Mouse (Mus musculus) urinary bladder, postnatal 36 days (tissue): ENCODE measurements around the gene Kif28.
"Not testable (repeated sequence)": the region's sequence is repeated elsewhere in the genome, so short reads cannot be mapped to it uniquely, and the experiment has no call there.

Experiments
- DNase-seq, 2 experiments: peaks; one replicate each; pipeline ENCODE4 v3.0.0; 2022; ENCODE audit warnings: low spot score in 2 of 2, mixed read lengths in 1 of 2

Gene Kif28

DNA sequence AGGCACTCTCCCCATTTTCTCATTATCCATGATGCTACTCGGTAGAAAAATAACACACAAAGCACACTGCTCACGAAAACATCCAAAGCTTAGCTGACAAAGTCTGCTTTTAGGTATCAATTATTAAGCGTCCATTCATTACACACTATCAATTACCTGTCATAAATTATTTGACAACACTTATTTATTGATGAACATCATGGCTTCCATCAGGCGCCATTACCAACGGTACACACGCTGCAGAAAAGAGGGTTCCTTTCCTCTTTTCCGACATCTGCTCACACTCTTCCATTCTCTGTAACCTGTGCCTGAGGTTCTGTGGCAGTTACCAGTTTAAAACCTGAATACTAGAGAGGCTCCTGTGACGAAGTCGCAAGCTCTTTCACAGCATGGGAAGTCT lies at the start of gene Kif28:
Gene Kif28 (minus strand): TSS at position 101 of the 400 bp plus-strand sequence.
- no peak for DNase-seq

DNA sequence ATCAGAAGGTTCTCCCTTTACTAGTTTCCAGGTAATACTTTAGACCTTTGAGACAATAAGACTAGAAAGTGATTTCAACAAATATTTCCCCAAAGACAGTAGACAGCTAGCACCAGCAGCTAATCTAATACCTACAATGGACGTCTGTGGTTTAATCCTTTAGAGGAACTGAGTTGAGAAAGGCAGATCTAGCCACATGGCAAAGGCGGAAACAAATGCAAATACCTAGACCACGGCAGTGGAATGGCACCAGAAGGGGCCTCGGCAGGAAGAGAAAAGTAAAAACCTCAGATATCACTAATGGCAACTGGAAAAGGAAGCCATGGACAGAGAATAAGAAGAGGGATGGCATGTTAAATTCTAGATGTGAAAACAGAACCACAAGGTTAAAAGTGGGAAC lies 42.2 kb upstream of the Kif28 start:
- DNase-seq = no peak

DNA sequence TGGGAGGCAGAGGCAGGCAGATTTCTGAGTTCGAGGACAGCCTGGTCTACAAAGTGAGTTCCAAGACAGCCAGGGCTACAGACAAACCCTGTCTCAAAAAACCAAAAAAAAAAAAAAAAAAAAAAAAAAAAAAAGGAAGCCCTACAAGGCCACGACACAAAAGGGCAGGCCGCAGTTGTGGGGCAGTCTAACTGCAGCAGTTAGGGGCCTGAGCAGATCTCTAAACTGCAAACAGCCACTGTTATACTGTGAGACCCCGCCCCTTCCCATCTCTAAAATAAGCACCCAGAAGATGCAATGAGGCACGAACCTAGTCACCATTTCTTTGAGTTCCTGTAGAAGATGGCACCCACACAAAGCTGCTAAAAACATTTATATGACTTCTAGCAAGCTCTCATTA lies 40.4 kb upstream of the Kif28 start:
- no peak for DNase-seq

DNA sequence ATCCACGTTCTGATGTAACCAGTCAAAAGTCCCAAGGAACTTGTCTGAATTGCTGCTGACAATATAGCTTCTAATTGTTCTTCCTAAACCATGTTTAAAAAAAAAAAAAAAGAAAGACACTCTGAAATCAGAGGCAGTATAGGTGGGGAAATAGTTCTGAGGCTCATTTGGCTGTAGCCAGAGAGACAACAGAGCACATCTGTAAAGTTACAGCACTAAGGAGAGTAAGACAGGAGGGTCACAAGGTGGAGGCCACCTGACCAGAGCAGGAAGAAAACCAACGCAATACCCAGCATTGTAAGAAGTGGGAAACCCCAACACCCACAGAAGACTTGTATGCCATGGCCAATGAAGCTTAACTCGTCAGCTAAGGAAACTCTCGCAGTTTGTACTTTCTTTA lies 39.0 kb upstream of the Kif28 start:
- no peak for DNase-seq

DNA sequence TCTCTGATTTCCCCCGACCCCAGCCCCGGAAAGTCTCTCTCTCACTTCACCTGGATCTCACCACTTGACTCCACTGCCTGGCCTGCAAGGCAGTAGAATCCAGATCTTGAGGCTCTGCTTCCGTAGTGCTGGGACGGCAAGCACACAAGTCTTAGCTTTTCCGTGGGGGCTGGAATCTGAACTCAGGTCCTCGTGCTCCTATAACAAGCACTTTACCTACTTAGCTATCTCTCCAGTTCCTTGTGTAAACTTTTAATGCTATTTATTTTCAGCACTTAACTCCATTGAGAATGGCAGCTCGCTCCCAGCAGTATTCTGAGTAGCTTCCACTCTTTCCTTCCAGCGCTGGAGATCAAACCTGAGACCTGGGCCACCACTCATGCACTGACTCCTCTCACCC lies 31.8 kb upstream of the Kif28 start:
- DNase-seq = no peak

DNA sequence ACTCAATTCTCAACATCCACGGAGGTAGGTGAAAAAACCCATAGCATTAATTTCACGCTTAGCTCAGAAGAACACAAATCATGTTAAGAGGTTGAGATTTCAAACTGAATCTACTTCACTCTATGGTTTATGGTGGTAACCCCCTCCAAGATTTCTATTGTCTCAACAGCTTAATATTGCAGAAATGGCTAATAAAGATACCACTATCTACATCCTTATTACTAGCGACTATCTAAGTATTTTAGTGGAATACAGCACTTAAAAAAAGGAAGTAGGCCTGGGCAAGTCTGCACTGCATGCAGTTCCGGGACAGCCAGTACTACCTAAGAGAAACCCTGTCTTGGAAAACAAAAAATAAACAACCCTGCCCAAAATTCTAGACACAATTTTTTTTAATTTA lies 15.5 kb upstream of the Kif28 start:
- no peak for DNase-seq

DNA sequence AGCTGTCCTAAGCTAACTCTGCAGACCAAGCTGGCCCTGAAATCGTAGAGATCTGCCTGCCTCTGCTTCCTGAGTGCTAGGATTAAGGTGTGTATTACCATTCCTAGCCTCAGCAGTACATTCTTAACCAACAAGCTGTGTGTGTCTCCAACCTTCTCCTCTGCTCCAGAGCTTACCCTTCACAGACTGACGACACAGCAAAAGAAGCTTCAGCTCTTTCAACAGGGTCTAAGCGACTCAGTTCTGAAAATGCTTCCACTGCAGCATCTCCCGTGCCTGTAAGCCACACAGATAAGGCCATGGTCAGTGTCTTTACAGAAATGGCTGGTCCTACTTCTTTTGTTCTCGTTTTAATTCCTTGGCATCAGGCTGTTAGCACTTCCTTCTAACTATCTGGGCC lies 15.0 kb upstream of the Kif28 start:
- no peak for DNase-seq

DNA sequence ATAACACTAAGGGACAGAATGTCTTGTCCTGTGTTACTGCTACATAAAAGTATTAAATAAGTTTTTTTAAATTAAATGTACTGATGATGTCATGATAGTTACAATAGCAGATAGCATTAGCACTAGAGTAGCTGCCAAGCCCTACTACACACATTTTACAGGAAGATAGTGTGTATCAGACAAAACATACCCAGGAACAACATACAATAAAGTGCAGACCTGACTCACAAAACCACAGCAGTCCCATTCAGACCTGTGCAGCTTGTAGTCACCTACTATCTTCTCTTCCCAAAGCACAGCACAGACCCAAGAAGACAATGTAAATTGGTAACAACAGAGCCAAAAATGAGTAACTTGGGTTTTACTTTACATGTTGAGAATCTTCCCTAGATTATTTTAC lies 11.4 kb upstream of the Kif28 start:
- DNase-seq = no peak

DNA sequence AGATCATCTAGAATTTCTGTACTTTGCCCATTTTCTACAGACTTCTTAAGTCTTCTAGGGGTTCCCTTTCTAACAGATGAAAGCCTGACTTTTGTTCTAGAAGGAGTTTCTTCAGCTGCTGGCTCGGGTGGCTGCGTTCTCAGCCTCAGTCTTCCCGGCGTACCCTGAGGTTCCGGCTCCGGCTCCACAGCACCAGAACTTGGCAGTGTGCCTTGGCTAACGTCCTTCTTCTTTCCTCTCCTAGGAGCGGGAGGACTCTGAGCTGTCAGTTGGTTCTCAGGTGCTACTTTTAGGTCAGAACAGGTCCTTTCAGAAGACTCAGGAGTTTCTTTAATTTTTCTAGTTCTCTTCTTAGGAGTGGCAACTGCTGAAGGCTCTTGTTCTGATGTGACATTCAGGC lies 7.9 kb upstream of the Kif28 start:
- peak in 1 of 2 experiments; percentile 12 for DNase-seq

DNA sequence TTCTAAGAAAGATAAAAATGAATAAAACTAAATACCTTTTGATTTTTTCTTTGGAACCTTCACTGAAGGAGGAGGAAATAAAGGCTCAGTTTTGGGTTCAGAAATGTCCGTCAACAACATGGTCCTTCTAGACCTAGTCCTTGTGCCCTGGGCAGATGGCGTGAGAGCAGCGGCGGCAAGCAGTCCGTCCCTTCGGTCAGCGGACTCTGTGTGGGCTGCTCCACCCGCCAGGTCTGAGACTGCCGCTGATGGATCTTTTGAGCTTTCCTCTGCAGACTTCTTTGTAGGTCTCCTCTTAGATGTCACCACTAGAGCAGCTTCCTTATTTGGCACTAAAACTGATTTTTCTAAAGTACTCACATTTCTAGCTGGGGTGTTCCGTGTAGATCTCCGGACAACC lies 7.2 kb upstream of the Kif28 start:
- DNase-seq = no peak

DNA sequence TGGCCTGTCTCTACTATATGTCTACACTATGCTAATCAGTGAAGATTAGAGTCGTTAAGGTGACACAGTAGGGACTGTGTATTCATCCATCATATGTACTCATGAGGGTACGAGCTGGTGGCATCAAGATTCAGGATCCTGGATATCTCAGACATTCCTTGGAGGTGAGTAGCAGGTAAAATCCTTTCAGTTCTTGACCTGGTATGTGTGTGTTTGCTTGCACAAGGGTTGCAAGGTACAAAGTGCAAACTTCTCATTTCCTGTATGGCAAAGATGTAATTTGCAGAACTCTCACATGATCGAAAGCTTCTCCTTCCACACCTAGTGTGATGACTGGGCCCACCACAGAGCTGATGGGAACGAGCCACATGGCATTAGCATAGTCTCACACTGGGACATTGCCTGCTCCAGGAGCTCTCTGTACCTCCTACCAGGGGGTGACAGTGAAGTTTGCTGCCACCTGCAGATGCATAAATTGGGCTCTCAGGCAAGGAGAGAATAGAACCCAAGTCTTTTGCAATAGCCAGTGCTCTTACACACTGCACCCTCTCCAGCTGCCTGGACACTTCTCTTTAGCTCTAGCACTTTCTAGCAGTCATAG lies 1.4 kb downstream of the Kif28 start:
- no peak for DNase-seq

DNA sequence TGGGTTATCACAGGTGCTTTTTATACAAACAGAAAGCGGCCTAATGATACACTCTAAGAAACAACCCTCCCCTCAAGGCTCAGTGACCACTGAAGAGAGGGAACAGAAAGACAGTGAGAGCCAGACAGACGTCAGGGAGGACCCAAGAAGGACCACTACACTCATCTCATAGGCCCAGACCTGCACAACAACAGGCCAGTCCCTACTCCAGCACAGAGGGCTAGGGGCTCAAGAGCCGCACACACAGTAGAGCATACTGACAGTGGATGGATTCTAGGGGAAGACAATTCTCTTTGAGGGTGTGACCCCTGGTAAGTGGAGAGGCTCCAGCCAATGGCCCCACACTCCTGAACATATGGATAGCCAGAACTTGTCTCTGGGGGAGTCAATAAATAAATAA lies 8.6 kb downstream of the Kif28 start:
- DNase-seq = no peak

DNA sequence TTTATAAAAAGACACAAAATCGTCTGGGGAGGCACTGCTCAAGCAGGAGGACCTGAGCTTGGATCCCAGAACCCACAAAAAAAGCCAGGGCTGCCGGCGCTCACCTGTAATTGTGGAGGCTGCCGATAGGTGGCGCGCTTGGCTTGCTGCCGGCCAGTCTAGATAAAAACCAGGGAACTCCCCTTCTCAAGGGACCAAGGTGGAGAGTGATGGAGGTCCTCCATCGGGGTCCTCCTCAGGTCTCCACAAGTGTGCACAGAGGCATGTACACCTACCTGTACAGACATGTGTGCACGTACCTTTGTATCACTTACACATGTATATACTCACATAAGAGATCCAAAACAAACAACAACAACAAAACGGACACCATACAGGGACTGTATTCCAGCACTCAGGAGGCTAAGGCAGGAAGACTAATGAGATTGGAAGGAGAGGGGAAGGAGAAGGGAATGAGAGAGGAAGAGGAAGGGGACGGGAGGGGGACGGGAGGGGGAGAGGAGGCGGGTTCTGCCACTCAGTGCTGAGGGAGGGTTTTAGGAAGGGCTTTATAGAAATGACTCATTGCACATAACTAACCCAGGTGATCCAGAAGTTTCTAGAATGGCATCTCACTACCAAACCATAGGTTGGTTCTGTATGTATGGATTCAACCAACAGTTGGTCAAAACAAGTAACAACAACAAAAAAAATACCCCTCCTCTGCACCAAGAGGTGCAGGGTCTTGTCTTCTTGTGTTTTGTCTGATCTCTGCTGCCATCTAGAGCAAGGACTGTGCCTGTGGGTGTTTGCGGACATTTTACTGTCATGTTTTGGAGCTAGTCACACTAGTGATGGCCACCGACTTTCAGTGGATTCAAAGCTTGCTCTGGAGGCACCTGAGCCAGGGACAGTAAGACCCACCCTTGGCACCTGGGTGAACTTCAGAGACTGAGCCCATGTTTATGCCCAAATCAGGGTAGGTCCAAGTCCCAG lies 10.3 kb downstream of the Kif28 start:
- peak; percentile 58 to 60 for DNase-seq

DNA sequence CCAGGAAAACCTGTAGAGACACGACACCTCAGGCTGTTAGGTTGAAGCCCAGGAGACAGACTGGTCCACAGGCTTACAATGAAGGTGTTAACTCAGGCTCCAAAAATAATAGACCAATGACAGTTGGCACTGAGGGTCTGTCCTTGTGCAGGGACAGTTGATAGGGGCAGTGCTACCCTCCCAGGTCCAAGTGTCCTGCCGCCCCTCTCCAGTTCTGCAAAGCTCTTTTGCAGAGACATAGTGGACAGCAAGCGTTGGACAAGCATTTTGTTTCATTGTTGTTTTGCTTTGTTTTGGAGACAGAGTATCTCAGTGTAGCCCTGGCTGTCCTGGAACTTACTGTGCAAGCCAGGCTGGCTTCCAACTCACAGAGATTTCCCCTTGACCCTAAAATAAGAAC lies 13.7 kb downstream of the Kif28 start:
- DNase-seq = no peak

DNA sequence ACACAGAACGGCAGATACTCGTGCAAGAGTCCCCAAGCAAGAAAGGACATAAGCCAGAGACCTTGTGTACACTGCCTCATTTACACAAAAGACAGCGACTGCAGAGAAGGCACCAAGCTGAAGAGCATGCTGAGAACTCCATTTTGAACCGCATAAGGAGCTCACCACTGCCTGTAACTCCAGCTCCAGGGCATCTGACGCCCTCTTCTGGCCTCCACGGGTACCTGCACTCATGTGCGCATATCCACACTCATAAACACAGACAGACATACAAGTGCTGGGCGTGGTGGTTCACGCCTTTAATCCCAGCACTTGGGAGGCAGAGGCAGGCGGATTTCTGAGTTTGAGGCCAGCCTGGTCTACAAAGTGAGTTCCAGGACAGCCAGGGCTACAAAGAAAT lies 16.4 kb downstream of the Kif28 start:
- DNase-seq = no peak

DNA sequence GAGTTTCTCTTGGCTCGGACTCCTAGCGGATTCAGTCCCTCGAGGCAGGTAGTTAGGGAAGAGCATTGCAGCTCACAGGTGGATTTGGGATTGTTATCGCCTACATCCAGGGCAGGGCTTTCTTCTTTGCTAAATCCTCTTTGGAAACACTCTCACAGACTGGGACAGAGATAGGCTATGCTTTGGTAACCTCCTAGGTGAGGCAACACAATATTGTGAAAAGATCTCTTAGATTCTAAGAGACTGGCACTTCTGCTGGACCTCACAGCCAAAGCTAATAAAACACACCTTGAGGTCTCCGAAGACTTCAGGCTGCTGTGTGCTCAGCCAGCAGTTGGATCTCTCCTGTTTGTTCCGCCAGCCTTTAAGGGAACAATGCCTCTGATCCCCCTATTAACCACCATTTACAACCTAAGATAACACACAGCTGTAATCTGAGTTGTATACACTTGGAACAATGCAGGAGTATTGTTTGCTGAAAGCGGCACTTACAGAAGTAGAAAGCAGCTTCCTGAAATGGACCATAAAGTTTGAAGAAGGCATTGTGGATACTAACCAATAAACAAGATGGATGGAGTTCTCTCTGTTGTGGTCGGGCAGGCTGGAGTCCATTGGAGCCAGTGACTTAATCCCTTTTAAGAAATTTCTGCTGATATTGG lies 22.1 kb downstream of the Kif28 start:
- DNase-seq = no peak

DNA sequence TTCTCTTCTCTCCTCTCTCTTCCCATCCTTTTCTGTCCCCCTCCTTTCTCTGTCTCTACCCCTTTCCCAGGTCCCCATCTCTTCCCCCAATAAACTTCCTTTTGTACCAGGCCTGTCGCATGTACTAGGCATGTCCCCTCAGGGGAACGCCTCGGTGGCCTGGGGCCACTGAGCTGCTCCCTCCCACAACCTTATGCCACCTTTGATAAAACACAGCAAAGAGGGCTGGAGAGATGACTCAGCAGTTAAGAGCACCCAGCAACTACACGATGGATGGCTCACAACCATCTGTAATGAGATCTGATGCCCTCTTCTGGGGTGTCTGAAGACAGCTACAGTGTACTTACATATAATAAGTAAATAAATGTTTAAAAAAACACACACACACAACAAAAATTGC lies 29.3 kb downstream of the Kif28 start:
- no peak for DNase-seq

DNA sequence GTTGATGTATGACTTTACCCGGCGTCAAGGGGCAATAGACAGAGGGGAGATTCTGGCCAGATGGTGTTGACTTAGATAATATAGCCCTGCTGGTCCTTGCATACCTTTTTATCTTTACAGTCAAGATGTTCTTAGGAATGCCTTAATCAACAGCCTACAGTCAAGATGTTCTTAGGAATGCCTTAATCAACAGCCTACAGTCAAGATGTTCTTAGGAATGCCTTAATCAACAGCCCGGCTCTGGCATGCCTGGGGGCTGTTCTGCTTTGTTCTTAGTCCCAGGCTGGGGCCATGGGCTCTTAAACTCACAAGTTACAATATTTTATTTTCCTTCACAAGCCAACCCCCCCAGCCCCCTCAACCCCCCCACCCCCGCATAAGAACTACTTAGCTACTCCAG lies 29.8 kb downstream of the Kif28 start:
- not testable (repeated sequence) for DNase-seq

DNA sequence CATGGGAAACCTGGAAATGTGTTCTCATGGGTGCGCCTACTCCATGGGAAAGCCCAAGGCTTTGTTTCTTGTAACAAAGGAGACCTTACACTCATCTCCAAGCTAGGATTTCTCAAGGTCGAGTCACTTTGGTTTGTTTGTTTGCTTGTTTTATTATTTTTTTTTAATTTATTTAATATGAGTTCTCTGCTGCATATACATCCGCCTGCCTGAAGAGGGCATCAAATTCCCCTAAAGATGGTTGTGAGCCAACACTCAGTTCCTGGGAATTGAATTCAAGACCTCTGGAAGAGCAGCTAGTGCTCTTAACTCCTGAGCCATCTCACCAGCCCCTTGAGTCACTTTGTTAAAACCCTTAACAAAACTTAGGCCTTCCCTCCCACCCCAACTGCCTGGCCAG lies 31.7 kb downstream of the Kif28 start:
- no peak for DNase-seq

DNA sequence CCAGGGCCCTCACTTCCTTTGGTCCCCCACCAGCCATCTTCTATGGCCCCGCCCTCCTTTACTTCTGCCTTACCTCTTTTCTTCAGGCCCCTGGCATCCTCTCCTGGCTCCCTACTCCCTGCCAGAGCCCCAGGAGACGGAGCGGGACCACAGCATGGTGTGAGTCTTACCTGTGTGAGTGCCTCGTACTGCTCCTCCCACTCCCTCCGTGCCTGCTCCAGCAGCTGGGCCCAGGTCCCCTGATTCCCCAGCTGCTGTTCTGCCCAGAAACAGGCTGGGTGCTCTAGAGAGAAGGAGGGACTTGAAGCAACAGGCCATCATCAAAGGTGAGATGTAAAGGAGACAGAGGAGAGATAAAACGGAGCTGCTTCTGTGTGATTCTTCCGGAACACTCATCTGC lies 32.4 kb downstream of the Kif28 start:
- DNase-seq = no peak

DNA sequence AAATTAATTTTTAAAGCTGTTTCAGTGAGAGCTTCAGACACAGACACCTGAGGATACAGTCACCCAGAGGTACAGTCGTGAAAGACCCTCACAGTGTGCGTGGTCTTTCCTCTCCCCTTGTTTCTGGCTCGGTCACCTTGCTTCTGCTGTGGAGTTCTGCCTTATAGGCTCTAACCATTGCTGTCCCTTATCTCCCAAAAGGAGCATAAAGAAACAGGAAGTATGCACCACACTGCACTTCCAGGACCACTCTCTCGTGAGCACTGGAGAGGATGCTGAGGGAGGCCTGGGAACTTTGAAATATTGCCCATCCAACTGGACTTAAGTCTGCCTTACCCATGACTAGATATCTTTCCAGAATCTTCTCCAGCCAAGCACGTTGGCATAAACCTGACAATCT lies 34.3 kb downstream of the Kif28 start:
- no peak for DNase-seq

DNA sequence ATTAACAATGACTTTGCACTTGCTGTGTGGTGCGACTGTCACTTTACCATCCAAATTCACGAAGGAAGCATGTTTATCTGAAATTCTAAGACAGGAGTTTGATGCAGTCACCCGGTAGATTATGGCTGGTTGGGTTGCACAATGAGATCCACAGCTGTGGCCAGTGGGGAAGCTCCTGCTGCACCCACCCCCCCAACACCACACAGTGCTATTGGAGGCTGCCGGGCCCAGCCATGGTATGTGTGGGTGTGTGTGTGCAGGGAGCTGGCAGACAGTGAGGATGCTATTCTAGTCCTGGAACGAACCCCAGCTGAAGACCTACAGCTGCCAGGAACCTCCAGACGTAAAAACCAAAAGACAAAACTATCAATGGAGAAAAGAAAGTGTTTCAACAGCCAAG lies 35.7 kb downstream of the Kif28 start:
- DNase-seq = peak in 1 of 2 experiments; percentile 22

DNA sequence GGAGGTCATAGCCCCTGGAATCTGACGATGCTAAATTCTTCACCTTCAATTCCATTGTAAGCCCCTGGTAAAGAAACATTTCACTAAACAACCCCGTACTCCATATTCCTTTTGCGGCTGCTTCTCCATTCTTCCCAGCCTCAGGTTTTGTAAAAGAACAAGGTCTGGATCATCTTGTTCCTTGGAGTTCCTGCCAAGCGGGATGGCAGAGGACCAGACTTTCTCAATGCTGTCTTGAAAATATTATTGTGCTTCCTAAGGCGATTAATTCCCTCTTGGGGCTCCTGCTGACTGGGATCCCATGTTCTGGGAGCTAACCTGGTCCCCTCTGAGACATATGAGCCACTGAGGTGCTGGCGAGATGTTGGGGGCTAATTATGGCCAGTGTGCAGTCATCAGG lies 39.9 kb downstream of the Kif28 start:
- peak; percentile 12 to 51 for DNase-seq
